Mouse (Mus musculus): Measurements from ENCODE around the gene Cstf1. TPM values are rescaled to one million over a fixed set of nuclear protein-coding genes. Genes with fewer than 3 reads are reported as not detected.

The Cstf1 gene
- polyA plus RNA-seq, 1 experiment from 2014 or later = 19.6 TPM

- no peak overlapping the region for H3K4me2 ChIP-seq (ENCODE audit: low read depth, low read length)
- peaks cover 3% of the 10 kb centered on the region; the same call in 1 of the 2 replicates for H3K4me1 ChIP-seq (ENCODE audit: control insufficient read depth, low read depth, low read length)
- no peaks in the 10 kb centered on the region for H3K9me3 ChIP-seq (replicated peaks; ENCODE audit: control insufficient read depth, low read length)
- no peaks in the 10 kb centered on the region for H3K27me3 ChIP-seq (ENCODE audit: control insufficient read depth, insufficient read depth, low read depth, low read length)
- H3K27ac ChIP-seq (ENCODE audit: low read length) = no peak overlapping the region
- H3K9ac ChIP-seq (ENCODE audit: low read depth, low read length) = no peak overlapping the region
- no peak for ATAC-seq (ENCODE audit: low read depth)
- H3K4me3 ChIP-seq (ENCODE audit: low read depth, low read length) = no peak overlapping the region
- no peaks in the 10 kb centered on the region for H3K36me3 ChIP-seq (ENCODE audit: control insufficient read depth, insufficient read depth)
- 56% methylated on average over 7 of the region's 7 CpGs for WGBS (ENCODE audit: insufficient replicate concordance)
Measured at GRCm38 (mm10) chr2:172404239-172404638, 33.8 kb downstream of the Cstf1 start.

GRCm38 (mm10) chr2:172405011-172405410 is 34.5 kb downstream of the Cstf1 start:
- no peak for ATAC-seq (ENCODE audit: low read depth)
- WGBS (ENCODE audit: insufficient replicate concordance) = 27% methylated on average over 3 of the region's 3 CpGs

GRCm38 (mm10) chr2:172406173-172406572 is 35.7 kb downstream of the Cstf1 start:
- 43% methylated on average over 4 of the region's 4 CpGs for WGBS (ENCODE audit: insufficient replicate concordance)
- Histone ChIP-seq H3K9ac (ENCODE audit: low read depth, low read length) (no peak overlapping the region), H3K27ac (ENCODE audit: low read length) (no peak overlapping the region), H3K36me3 (ENCODE audit: control insufficient read depth, insufficient read depth) (no peaks in the 10 kb centered on the region), H3K4me3 (ENCODE audit: low read depth, low read length) (no peak overlapping the region), H3K4me2 (ENCODE audit: low read depth, low read length) (no peak overlapping the region), H3K4me1 (ENCODE audit: control insufficient read depth, low read depth, low read length) (no peaks in the 10 kb centered on the region), H3K27me3 (ENCODE audit: control insufficient read depth, insufficient read depth, low read depth, low read length) (no peaks in the 10 kb centered on the region), H3K9me3 (replicated peaks; ENCODE audit: control insufficient read depth, low read length) (no peaks in the 10 kb centered on the region)
- ATAC-seq (ENCODE audit: low read depth) = no peak

More at GRCm38 (mm10) chr2:172405011-172405410, 34.5 kb downstream of the Cstf1 start:
- Histone ChIP-seq H3K9me3 (replicated peaks; ENCODE audit: control insufficient read depth, low read length) (no peaks in the 10 kb centered on the region), H3K27me3 (ENCODE audit: control insufficient read depth, insufficient read depth, low read depth, low read length) (no peaks in the 10 kb centered on the region), H3K4me1 (ENCODE audit: control insufficient read depth, low read depth, low read length) (peaks cover 3% of the 10 kb centered on the region; the same call in 1 of the 2 replicates), H3K4me2 (ENCODE audit: low read depth, low read length) (no peak overlapping the region), H3K9ac (ENCODE audit: low read depth, low read length) (no peak overlapping the region), H3K27ac (ENCODE audit: low read length) (no peak overlapping the region), H3K36me3 (ENCODE audit: control insufficient read depth, insufficient read depth) (no peaks in the 10 kb centered on the region), H3K4me3 (ENCODE audit: low read depth, low read length) (no peak overlapping the region)

DNA sequence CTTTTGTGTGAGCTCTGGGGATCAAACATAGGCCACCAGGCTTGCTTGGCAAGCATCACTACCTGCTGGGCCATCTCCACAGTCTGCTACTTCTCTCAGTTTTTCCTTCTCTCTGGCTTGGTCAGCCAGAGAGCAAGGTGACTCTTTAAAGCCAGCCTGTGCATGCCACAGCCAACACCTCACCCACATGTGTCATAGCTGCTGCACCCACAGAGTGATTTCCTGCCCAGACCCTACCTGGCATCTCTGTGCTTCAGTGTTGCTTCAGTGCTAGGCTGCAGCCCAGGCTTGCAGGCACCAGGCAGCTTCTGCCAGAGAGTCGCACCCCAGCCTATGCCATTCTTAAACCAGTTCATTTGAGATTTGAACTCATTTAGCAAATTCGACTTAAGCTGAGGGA is 37.0 kb downstream of the Cstf1 start:
- no peaks in the 10 kb centered on the region for H3K36me3 ChIP-seq (ENCODE audit: control insufficient read depth, insufficient read depth)
- H3K27ac ChIP-seq (ENCODE audit: low read length) = no peak overlapping the region
- 61% methylated on average over 2 of the region's 2 CpGs for WGBS (ENCODE audit: insufficient replicate concordance)
- ATAC-seq (ENCODE audit: low read depth) = no peak
- no peaks in the 10 kb centered on the region for H3K9me3 ChIP-seq (replicated peaks; ENCODE audit: control insufficient read depth, low read length)
- no peak overlapping the region for H3K9ac ChIP-seq (ENCODE audit: low read depth, low read length)
- no peak overlapping the region for H3K4me3 ChIP-seq (ENCODE audit: low read depth, low read length)
- H3K4me2 ChIP-seq (ENCODE audit: low read depth, low read length) = no peak overlapping the region
- no peaks in the 10 kb centered on the region for H3K27me3 ChIP-seq (ENCODE audit: control insufficient read depth, insufficient read depth, low read depth, low read length)
- no peaks in the 10 kb centered on the region; the same call in 1 of the 2 replicates for H3K4me1 ChIP-seq (ENCODE audit: control insufficient read depth, low read depth, low read length)

GRCm38 (mm10) chr2:172410686-172411085 is 40.2 kb downstream of the Cstf1 start:
- Histone ChIP-seq H3K36me3 (ENCODE audit: control insufficient read depth, insufficient read depth) (no peaks in the 10 kb centered on the region), H3K4me1 (ENCODE audit: control insufficient read depth, low read depth, low read length) (peaks cover 4% of the 10 kb centered on the region), H3K4me2 (ENCODE audit: low read depth, low read length) (no peak overlapping the region), H3K9me3 (replicated peaks; ENCODE audit: control insufficient read depth, low read length) (no peaks in the 10 kb centered on the region), H3K4me3 (ENCODE audit: low read depth, low read length) (no peak overlapping the region), H3K9ac (ENCODE audit: low read depth, low read length) (no peak overlapping the region), H3K27me3 (ENCODE audit: control insufficient read depth, insufficient read depth, low read depth, low read length) (no peaks in the 10 kb centered on the region), H3K27ac (ENCODE audit: low read length) (no peak overlapping the region)
- no peak for ATAC-seq (ENCODE audit: low read depth)
- 62% methylated on average over 2 of the region's 2 CpGs for WGBS (ENCODE audit: insufficient replicate concordance)

DNA sequence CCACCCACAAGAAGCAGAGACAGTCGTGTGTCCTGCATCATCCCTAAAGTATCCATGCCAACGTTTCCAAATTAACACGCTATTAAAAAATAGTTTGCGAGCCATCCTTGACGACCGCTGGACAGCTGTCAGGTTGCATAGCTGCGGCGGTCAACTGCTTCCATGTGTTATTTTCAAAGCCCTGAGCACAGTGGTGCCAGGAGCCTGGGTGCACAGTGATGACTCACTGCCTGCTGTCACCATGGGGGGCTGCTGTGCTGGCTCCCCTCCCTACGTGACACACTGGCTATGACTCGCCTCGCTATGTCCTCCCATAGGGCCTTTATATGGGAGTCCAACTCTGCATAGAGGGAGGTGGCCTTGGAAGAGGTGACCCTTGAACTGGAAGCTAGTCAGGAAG is 40.6 kb downstream of the Cstf1 start:
- Histone ChIP-seq H3K9me3 (replicated peaks; ENCODE audit: control insufficient read depth, low read length) (no peaks in the 10 kb centered on the region), H3K4me1 (ENCODE audit: control insufficient read depth, low read depth, low read length) (peaks cover 4% of the 10 kb centered on the region), H3K4me2 (ENCODE audit: low read depth, low read length) (no peak overlapping the region), H3K4me3 (ENCODE audit: low read depth, low read length) (no peak overlapping the region), H3K27me3 (ENCODE audit: control insufficient read depth, insufficient read depth, low read depth, low read length) (no peaks in the 10 kb centered on the region), H3K9ac (ENCODE audit: low read depth, low read length) (no peak overlapping the region), H3K36me3 (ENCODE audit: control insufficient read depth, insufficient read depth) (no peaks in the 10 kb centered on the region), H3K27ac (ENCODE audit: low read length) (no peak overlapping the region)
- 70% methylated on average over 11 of the region's 11 CpGs for WGBS (ENCODE audit: insufficient replicate concordance)
- no peak for ATAC-seq (ENCODE audit: low read depth)

- Histone ChIP-seq H3K4me3 (ENCODE audit: low read depth, low read length) (no peak overlapping the region), H3K36me3 (ENCODE audit: control insufficient read depth, insufficient read depth) (no peaks in the 10 kb centered on the region), H3K4me1 (ENCODE audit: control insufficient read depth, low read depth, low read length) (peaks cover 4% of the 10 kb centered on the region), H3K27me3 (ENCODE audit: control insufficient read depth, insufficient read depth, low read depth, low read length) (no peaks in the 10 kb centered on the region), H3K4me2 (ENCODE audit: low read depth, low read length) (no peak overlapping the region), H3K27ac (ENCODE audit: low read length) (no peak overlapping the region), H3K9me3 (replicated peaks; ENCODE audit: control insufficient read depth, low read length) (no peaks in the 10 kb centered on the region), H3K9ac (ENCODE audit: low read depth, low read length) (no peak overlapping the region)
- peak; percentile 36; the same call in 1 of the 2 replicates for ATAC-seq (ENCODE audit: low read depth)
- WGBS (ENCODE audit: insufficient replicate concordance) = 11% methylated on average over 9 of the region's 9 CpGs
Measured at GRCm38 (mm10) chr2:172412454-172412853, 42.0 kb downstream of the Cstf1 start.

DNA sequence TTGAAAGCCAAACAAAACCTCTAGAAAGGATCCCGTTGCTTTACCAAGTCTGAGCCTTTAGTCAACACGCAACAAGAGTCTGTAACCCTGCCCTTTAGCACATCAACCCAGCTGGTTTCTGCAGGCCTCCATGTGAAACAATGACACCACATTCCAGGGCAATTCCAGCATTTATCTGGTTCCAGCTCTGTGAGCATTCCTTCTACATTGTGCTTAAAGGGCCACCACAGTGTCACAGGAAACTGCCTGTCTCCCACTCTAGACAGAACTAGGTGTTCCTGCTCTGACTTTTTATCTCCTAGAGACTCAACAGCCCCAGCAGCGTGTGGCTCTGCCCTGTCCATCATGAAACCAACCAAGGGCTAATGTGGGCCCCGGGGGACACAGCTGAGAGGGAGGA is 42.8 kb downstream of the Cstf1 start:
- Histone ChIP-seq H3K27ac (ENCODE audit: low read length) (no peak overlapping the region), H3K4me3 (ENCODE audit: low read depth, low read length) (no peak overlapping the region), H3K27me3 (ENCODE audit: control insufficient read depth, insufficient read depth, low read depth, low read length) (no peaks in the 10 kb centered on the region), H3K4me2 (ENCODE audit: low read depth, low read length) (no peak overlapping the region), H3K9ac (ENCODE audit: low read depth, low read length) (no peak overlapping the region), H3K36me3 (ENCODE audit: control insufficient read depth, insufficient read depth) (no peaks in the 10 kb centered on the region), H3K9me3 (replicated peaks; ENCODE audit: control insufficient read depth, low read length) (no peaks in the 10 kb centered on the region), H3K4me1 (ENCODE audit: control insufficient read depth, low read depth, low read length) (peaks cover 4% of the 10 kb centered on the region)
- 27% methylated on average over 4 of the region's 4 CpGs for WGBS (ENCODE audit: insufficient replicate concordance)
- peak; percentile 54 for ATAC-seq (ENCODE audit: low read depth)

DNA sequence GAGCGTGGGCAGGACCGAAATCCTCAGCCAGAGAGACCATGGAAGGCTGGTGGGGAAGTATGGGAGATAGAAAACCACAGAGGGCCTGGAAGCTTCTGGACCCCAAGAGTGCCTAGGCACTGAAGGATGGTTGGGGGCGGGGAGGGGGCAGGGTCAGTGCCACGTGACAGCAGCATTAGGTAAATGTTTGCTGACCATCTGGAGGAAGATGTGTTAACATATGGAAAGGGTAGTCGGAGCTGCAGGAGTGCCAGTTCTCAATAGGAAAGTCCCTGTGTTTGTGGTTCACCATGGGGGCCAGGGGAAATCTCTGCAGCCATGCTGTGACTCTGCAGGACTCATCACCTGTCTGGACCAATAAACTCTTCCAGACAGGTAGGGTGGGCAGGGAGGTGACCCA is 43.4 kb downstream of the Cstf1 start:
- Histone ChIP-seq H3K4me3 (ENCODE audit: low read depth, low read length) (no peak overlapping the region), H3K4me1 (ENCODE audit: control insufficient read depth, low read depth, low read length) (peaks cover 4% of the 10 kb centered on the region), H3K9ac (ENCODE audit: low read depth, low read length) (no peak overlapping the region), H3K27ac (ENCODE audit: low read length) (no peak overlapping the region), H3K36me3 (ENCODE audit: control insufficient read depth, insufficient read depth) (no peaks in the 10 kb centered on the region), H3K9me3 (replicated peaks; ENCODE audit: control insufficient read depth, low read length) (no peaks in the 10 kb centered on the region), H3K4me2 (ENCODE audit: low read depth, low read length) (no peak overlapping the region), H3K27me3 (ENCODE audit: control insufficient read depth, insufficient read depth, low read depth, low read length) (no peaks in the 10 kb centered on the region)
- ATAC-seq (ENCODE audit: low read depth) = no peak
- WGBS (ENCODE audit: insufficient replicate concordance) = 41% methylated on average over 5 of the region's 5 CpGs

All from liver, embryonic 16.5 days (tissue).